Mouse (Mus musculus): ENCODE results near the gene Chrna1. TPM values are rescaled to one million over a fixed set of nuclear protein-coding genes. Genes with fewer than 3 reads are reported as not detected.

The Chrna1 gene
- polyA plus RNA-seq, 1 experiment: 0.19 TPM

GRCm38 (mm10) chr2:73518311-73518710, 61.8 kb downstream of the Chrna1 start:
- no peak overlapping the region for H3K4me3 ChIP-seq (ENCODE audit: insufficient read depth, low read length)
- TF ChIP-seq CTCF (IDR thresholded peaks at IDR 0.05; ENCODE audit: borderline replicate concordance, insufficient read depth, low read length) (no peak), POLR2A (IDR thresholded peaks at IDR 0.05; ENCODE audit: low read depth, low read length) (no peak)
- H3K4me1 ChIP-seq (ENCODE audit: control insufficient read depth, insufficient read depth, low read length): peaks cover 17% of the 10 kb centered on the region
- H3K27ac ChIP-seq (ENCODE audit: insufficient read depth, low read length): no peak overlapping the region

GRCm38 (mm10) chr2:73514178-73514577, 66.0 kb downstream of the Chrna1 start:
- Histone ChIP-seq H3K4me1 (ENCODE audit: control insufficient read depth, insufficient read depth, low read length) (peaks cover 6% of the 10 kb centered on the region), H3K4me3 (ENCODE audit: insufficient read depth, low read length) (no peak overlapping the region), H3K27ac (ENCODE audit: insufficient read depth, low read length) (no peak overlapping the region)
- no peak for TF ChIP-seq CTCF (IDR thresholded peaks at IDR 0.05; ENCODE audit: borderline replicate concordance, insufficient read depth, low read length)
- no peak for TF ChIP-seq POLR2A (IDR thresholded peaks at IDR 0.05; ENCODE audit: low read depth, low read length)

Other genes with a start within 250 kb of the Chrna1 start
- 1.6 and 1.8 TPM in 2 replicates for gene Gpr155, start 193.8 kb downstream of the Chrna1 start, polyA plus RNA-seq (2011; ENCODE audit: insufficient read length, low read depth, missing spikeins)
- gene Wipf1, start 50.6 kb downstream of the Chrna1 start, polyA plus RNA-seq (2011; ENCODE audit: insufficient read length, low read depth, missing spikeins): 31.9 and 37.6 TPM in 2 replicates
- gene Chn1, start 195.0 kb upstream of the Chrna1 start, polyA plus RNA-seq (2011; ENCODE audit: insufficient read length, low read depth, missing spikeins): 17.9 and 20.1 TPM in 2 replicates